Mouse (Mus musculus) heart, adult 9 months (tissue): Measurements from ENCODE around the gene Prlh.

Experiments used
- DNase-seq, 2 experiments: peaks; one replicate each; pipeline ENCODE4 v3.0.0; 2022; ENCODE audit warnings: low spot score in 2 of 2

Gene Prlh

GRCm38 (mm10) chr1:90952808-90953207, at the start of gene Prlh:
Gene Prlh, plus strand, starts transcription at chr1:90953108.
- no peak for DNase-seq

- no peak for DNase-seq
Measured at GRCm38 (mm10) chr1:90903211-90903945, 49.5 kb upstream of the Prlh start.

GRCm38 (mm10) chr1:90903971-90904458, 48.9 kb upstream of the Prlh start:
- peak in 1 of 2 experiments; percentile 28 for DNase-seq

GRCm38 (mm10) chr1:90904729-90905404, 48.0 kb upstream of the Prlh start:
- no peak for DNase-seq

- DNase-seq = peak; percentile 21 to 48
Measured at GRCm38 (mm10) chr1:90906357-90906756, 46.6 kb upstream of the Prlh start.

DNA sequence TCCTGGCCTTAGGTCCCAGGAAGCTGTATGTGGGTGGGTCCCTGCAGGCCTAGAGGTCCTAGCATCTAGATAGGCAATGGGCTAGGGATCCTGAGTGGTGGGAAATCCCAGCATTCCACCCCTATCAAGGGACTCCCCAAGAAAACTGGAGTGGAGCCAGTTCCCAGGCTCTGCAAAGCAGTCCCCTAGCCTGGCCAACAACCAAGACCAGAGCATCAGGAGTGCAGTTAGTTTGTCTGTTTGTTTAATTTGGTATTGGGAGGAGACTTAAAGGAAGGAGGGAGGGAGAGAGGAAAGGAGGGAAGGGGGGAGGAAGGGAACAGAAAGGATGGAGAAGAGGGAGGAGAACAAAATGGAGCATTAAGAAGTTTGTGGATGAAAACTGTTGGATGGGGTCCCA, 43.7 kb upstream of the Prlh start:
- peak; percentile 58 to 71 for DNase-seq

GRCm38 (mm10) chr1:90909631-90910152, 43.2 kb upstream of the Prlh start:
- peak; percentile 65 to 68 for DNase-seq

DNA sequence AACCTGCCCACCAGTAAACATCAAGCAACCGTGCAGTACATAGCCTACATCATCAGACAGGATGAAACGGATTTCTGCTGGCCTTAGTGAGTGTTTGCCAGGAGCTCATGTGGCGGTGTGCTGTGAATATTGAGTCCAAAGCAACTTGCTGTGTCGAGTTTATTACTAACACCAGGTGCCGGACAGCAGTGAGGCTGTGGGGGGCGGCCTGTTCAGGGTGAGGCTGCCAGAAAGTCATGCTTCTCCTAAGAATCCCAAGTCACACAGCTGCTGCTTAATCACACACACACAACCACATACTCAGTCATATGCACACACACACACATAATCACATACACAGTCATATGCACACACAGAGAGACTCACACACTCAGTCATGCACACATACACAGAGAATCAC, 39.7 kb upstream of the Prlh start:
- no peak for DNase-seq

GRCm38 (mm10) chr1:90914948-90915569, 37.8 kb upstream of the Prlh start, which contains the start of gene Mlph:
Gene Mlph, plus strand, starts transcription at chr1:90915085.
- peak; percentile 29 to 40 for DNase-seq

DNA sequence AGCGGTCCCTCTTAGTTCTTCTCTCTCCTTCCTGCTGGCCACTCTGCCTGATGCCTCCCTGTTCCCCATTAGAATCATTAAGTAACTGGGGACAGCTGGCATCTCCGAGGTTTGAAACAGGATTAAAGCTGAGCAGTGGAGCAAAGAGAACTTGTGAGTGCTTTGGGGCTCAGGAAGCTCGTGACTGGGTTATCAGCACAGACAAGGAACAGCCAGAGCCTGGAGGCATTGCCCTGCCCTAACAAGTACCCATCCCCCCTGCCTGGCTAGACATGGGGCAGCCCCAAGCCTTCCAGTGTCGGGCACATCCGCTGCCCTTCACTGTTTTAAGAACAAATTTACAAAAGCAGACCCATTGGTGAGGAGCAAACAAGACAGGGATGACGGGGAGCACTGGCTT, 35.4 kb upstream of the Prlh start:
- DNase-seq = no peak

DNA sequence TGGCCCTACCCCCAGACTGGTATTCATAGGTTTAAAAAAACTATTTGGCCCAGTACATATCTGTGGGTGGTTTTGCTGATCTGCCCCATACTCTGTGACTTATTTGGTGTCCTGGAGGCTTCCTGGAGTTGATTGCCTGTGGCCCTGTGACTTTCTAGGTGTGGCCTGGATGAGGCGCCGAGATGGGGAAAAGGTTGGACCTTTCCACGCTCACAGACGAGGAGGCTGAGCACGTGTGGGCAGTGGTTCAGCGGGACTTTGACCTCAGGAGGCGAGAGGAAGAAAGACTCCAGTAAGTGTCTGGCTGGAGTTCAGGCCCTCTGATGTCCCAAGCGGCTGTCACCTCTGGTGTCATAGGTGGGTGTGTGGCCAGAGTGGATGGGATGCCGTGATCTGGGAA, 31.2 kb upstream of the Prlh start:
- no peak for DNase-seq

DNA sequence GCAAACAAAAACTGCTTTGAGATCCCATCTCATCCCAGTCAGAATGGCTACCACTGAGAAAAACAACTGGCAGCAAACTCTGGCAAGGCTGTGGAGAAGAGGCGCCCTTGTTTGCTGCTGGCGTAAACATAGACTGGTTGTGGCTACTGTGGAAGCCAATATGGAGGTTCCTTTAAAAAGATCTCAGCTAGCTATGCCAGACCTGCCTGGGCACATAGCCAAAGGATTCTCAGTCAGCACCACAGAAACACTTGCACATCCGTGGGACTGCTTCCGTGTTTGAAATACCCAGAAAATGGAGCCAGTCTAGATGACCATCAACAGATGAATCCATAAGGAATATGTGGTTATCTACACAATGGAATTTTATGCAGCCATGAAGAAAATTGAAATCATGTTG, 26.9 kb upstream of the Prlh start:
- DNase-seq = no peak

DNA sequence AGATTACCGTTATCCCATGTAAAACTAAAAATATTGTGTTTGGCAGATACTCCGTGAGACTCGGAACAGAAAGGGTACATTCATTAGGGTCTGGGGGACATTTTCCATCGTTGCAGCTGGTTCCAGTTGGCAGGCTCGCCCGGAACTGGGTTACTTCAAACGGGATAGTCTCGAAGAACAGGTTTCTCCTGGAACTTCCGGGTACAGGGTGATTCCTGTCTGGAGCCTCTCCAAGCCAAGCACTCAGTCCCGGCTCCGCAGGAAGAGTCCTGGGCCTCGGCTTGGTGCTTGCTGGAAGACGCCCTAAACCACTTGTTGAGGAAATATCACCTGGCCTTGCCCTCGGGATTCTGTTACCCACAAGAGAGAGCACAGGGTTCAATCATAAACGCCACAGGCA, 25.6 kb upstream of the Prlh start:
- DNase-seq = peak in 1 of 2 experiments; percentile 25

DNA sequence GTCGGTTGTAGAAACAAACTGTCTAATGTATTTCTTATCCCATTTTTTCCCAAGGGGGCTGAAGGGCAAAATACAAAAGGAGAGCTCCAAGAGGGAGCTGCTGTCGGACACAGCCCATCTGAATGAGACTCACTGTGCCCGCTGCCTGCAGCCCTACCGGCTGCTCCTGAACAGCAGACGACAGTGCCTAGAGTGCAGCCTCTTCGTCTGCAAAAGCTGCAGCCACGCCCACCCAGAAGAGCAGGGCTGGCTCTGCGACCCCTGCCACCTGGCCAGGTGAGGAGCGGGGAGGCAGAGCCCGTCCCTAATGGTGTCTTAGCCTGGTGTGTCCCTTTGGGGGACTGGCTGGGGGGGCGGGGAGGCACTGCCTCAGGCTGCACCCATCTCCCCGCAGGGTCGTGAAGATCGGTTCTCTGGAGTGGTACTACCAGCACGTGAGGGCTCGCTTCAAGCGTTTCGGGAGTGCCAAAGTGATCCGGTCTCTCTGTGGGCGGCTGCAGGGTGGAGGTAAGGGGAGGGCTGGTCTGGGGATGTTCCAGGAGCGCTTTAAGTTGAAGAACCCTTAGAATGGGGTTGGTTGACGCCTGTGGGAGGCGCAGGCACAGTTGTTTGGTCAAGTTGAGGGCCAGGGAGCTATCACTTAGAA, 24.9 kb upstream of the Prlh start:
- DNase-seq = no peak

GRCm38 (mm10) chr1:90928575-90928934, 24.4 kb upstream of the Prlh start:
- DNase-seq = peak; percentile 68 to 81

DNA sequence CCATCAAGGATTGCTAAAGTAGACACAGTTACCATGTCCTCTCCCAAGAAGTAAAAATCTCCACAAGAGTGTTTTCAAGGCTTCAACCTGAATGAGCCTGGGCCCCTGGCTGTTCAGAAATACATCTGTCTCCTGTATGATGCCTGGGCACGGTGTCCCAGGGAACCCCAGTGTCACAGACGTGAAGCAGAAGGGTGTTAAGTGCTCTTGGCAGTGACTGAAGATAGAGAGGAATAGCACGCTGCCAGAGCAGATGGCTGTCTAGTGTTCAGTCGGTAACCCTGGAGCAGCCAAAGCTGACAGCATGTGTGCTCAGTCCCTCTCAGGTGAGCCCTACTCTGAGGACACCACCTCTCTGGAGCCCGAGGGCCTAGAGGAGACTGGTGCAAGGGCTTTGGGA, 19.9 kb upstream of the Prlh start:
- DNase-seq = peak; percentile 19 to 20

- no peak for DNase-seq
Measured at GRCm38 (mm10) chr1:90936990-90937389, 15.9 kb upstream of the Prlh start.

DNA sequence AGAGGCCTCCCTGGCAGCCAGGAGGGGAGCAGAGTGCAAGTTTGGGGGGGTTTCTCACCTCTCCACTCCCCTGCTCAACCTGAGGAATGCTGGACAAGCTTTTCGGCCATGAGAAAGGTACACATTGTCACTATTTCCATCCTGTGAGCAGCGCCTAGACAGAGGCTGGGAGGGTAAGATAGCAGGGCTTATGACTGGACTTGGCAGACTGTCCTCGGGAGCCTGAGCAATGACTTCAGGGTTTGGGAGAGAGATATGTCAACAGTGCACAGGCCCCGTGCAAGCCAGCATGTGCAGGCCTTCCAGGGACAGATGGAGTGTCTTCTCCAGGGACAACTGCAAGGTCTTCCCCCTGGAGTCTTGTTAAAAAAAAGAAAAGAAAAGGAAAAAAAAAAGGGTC, 12.9 kb upstream of the Prlh start:
- peak in 1 of 2 experiments; percentile 10 for DNase-seq

DNA sequence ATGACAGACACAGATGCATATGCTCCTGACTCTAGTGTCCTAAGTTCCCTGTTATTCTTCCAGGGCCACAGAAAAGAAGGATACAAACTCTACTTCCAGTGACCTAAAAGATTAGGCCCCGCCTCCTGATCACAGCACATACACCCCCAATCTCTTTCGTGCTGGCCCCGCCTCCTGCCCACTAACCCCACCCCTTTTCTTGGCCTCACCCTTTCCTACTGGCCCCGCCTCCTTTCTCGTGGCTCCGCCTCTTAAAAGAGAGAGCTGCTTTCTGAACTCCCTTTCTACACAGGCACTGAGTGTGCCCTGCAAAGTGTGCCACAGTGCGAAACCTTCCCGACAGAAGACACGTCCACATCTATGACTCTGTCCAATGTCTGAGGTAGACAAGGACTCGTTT, 7.7 kb upstream of the Prlh start:
- no peak for DNase-seq

DNA sequence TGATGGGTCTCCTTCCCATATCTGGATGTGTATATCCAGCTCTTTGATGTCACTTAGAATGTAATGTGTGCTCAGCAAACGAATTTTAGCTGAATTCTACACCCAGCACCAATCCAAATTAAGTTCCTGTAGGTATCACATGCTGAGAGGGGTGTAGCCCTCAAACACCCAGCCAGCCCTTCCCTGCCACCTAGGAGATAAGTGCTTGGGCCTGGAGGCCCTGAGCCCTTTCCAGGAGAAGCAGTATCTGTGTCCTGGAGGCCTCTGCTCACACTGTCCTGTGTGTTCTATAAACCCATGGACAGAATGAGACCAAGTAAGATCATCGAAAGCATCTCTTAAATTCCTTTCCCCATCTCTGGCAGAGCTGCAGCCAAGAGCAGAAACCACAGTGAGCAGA, 5.7 kb upstream of the Prlh start:
- DNase-seq = no peak

DNA sequence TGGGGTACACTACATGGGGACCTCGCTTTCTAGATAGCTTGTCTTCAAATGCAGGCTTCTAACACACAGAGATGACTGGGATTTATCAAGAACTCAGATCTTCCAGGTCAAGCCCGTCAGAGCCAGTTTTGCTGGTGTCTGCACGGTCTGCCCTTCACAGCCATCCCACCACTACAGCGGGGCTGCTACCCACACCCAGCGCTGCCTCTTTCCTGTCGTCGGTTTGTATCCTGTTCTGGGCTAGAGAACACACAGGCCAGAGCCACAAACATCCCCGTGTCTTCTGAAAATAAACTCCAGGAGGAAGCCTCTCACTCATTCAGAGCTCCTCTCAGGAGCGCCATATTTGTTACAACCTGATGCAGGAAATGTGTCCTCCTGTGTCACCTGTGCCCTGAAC, 3.6 kb upstream of the Prlh start:
- no peak for DNase-seq

DNA sequence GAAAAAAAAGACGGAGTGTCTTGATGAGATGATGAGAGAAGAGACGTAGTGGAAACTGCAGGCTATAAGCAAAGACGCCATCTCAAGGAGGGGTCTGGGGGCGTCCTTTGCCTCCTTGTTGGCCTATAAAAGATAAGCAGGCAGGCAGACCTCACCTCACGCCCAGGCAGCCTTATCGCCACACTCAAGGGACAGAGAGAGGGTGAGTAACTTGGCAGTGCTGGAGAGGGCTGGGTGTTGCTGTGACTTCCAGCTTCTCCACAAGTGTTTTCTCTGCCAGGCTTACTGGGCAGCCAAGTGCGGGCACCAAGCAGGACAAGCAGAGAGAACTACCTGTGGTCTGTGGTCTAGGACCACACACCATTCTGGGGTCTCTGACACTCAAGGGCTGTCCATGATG, 1.2 kb upstream of the Prlh start:
- peak; percentile 24 to 25 for DNase-seq
